Mouse (Mus musculus): ENCODE measurements at regions not wholly inside any gene's neighbourhood (a gene's known extent, or its start where the extent isn't known, plus 50 kb on each side); places are given as distances from the start of the nearest gene placed in this dataset.

DNA sequence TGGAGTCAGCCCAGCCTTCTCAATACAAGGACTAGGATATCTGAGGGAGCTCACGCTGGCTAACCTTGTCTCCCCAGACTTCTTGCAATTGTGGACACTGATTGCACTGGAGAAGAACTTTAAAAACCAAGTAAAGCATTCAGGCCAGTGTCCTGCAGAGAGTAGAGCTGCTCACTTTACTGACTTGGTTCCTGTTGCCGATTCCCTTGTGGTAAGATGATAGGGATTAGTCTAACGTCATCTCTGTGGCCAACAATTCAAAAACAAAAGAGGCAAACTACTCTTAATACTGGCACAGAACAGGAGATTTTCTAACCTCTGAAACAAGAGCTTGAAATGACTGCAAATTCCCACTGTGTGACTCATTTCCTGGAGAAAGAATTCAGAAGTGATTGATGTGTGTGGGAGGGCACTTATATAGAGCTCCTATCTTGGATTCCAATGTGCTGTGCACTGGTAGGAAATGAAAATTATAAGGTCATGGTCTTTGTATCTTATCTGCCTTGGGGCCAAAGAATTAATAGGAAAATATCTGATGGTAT is 191.6 kb upstream of the Phyhipl start:
- TF ChIP-seq GATA1 (IDR thresholded peaks at IDR 0.05; ENCODE audit: borderline replicate concordance, low read length) (no peak), CTCF (IDR thresholded peaks at IDR 0.05; ENCODE audit: low read depth, low read length) (no peak)
